Mouse (Mus musculus) cerebellum, postnatal 14 days (tissue): ENCODE data around the gene Gm16429.
"Not testable (repeated sequence)": the region's sequence is repeated elsewhere in the genome, so short reads cannot be mapped to it uniquely, and the experiment has no call there.

Experiments used
- DNase-seq, 2 experiments: peaks; one replicate each; pipeline ENCODE4 v3.0.0; 2021; ENCODE audit warnings: mixed read lengths in 2 of 2

The Gm16429 gene

GRCm38 (mm10) chr5:93928952-93929351 is at the start of gene Gm16429:
Gene Gm16429, minus strand, starts transcription at chr5:93929052.
- DNase-seq, result not testable (repeated sequence)
